Mouse (Mus musculus) limb, embryonic 14.5 days (tissue): ENCODE measurements around the gene Bpifb1. TPM values are rescaled to one million over a fixed set of nuclear protein-coding genes. Genes with fewer than 3 reads are reported as not detected.
"Not testable (repeated sequence)": the region's sequence is repeated elsewhere in the genome, so short reads cannot be mapped to it uniquely, and the experiment has no call there.

Source experiments
- ATAC-seq: fragments of 200-750 bp; cut with Nextera tagmentation; 2 replicates; pipeline ENCODE4 v1.8.0; 2017; ENCODE audit warnings: low read depth, moderate number of reproducible peaks, moderate TSS enrichment; ENCODE audit not compliant: low FRiP score
- DNase-seq: peaks from one replicate; pipeline ENCODE4 v3.0.0-alpha.2; 2015; ENCODE audit warnings: low spot score
- H3K27ac ChIP-seq: fragments of 300-500 bp; sonication (generic); replicated peaks from 2 replicates; pipeline ENCODE4 v1.5.1; 2014; ENCODE audit warnings: low read depth, mild to moderate bottlenecking, low read length, moderate library complexity, mixed read lengths
- H3K27me3 ChIP-seq: fragments of 300-500 bp; sonication (generic); 2 replicates; pipeline ENCODE4 v1.6.1; 2014; ENCODE audit warnings: low read length, mixed read lengths; ENCODE audit not compliant: control insufficient read depth, insufficient read depth
- H3K36me3 ChIP-seq: fragments of 300-500 bp; sonication (generic); 2 replicates; pipeline ENCODE4 v1.6.1; 2014; ENCODE audit warnings: mild to moderate bottlenecking, low read length, moderate library complexity, mixed read lengths; ENCODE audit not compliant: control insufficient read depth, insufficient read depth
- H3K4me1 ChIP-seq: fragments of 300-500 bp; sonication (generic); 2 replicates; pipeline ENCODE4 v1.6.1; 2014; ENCODE audit warnings: antibody characterized with exemption, low read length, mixed read lengths; ENCODE audit not compliant: control insufficient read depth, insufficient read depth
- H3K4me2 ChIP-seq: fragments of 300-500 bp; sonication (generic); replicated peaks from 2 replicates; pipeline ENCODE4 v1.6.1; 2014; ENCODE audit warnings: low read depth, mild to moderate bottlenecking, low read length, moderate library complexity; ENCODE audit not compliant: severe bottlenecking
- H3K4me3 ChIP-seq: fragments of 300-500 bp; sonication (generic); replicated peaks from 2 replicates; pipeline ENCODE4 v1.5.1; 2014; ENCODE audit warnings: low read length
- H3K9ac ChIP-seq: fragments of 300-500 bp; sonication (generic); 2 replicates; pipeline ENCODE4 v1.6.1; 2014; ENCODE audit warnings: mild to moderate bottlenecking, low read depth, low read length, moderate library complexity; ENCODE audit not compliant: severe bottlenecking
- H3K9me3 ChIP-seq: fragments of 300-500 bp; sonication (generic); 2 replicates; pipeline ENCODE4 v1.6.1; 2016; ENCODE audit warnings: low read length; ENCODE audit not compliant: control insufficient read depth
- POLR2A ChIP-seq: fragments of 200-500 bp; IDR thresholded peaks from 2 replicates; pipeline ENCODE4 v1.8.0; 2012; ENCODE audit warnings: inconsistent platforms, mild to moderate bottlenecking, moderate library complexity, borderline replicate concordance; ENCODE audit not compliant: insufficient read depth, insufficient read length; ENCODE audit errors: extremely low read depth
- WGBS: fragments of 180-500 bp; shearing (Covaris S2); extraction: QIAGEN DNeasy Blood & Tissue Kit; methylation state at CpG from one replicate; pipeline ENCODE4 v1.1.7; 2014; 5-methylcytosine and 5-hydroxymethylcytosine counted together
- polyA plus RNA-seq, 2 experiments: library from polyadenylated mRNA; depleted of rRNA in 1 of 2; stranded (reverse) in 1 of 2; unstranded in 1 of 2; fragments of >200 nt; fragmentation: Nextera tagmentation in 1 of 2; extraction: Ambion mirVana in 1 of 2; gene quantifications; 2 replicates each; pipeline versions ENCODE4 v1.2.1 to v1.2.3; 2012 to 2014

Bpifb1 gene
- polyA plus RNA-seq, 2 experiments = 0.26 TPM; not detected in 1

GRCm38 (mm10) chr2:154162307-154162706 lies 28.3 kb upstream of the Bpifb1 start, which contains the start of gene Bpifa5:
Bpifa5 (plus strand) TSS chr2:154162607.
- Histone ChIP-seq H3K4me2 (no peak within 1 kb of the TSS), H3K9ac (no peak within 1 kb of the TSS), H3K9me3 (no peaks in the 10 kb centered on the region), H3K36me3 (no peaks in the 10 kb centered on the region), H3K4me1 (no peaks in the 10 kb centered on the region), H3K27ac (no peak within 1 kb of the TSS), H3K4me3 (no peak within 1 kb of the TSS), H3K27me3 (no peaks in the 10 kb centered on the region)
- ATAC-seq (no peak), DNase-seq (no peak)
- 83% methylated on average over 8 of the region's 8 CpGs for WGBS
- no peak for TF ChIP-seq POLR2A

- no peak for TF ChIP-seq POLR2A
- no peaks in the 10 kb centered on the region for H3K9me3 ChIP-seq
- no peaks in the 10 kb centered on the region for H3K4me1 ChIP-seq
- WGBS = 87% methylated on average over 5 of the region's 5 CpGs
- H3K9ac ChIP-seq = no peak overlapping the region
- DNase-seq = no peak
- H3K4me2 ChIP-seq = no peak overlapping the region
- no peaks in the 10 kb centered on the region for H3K36me3 ChIP-seq
- ATAC-seq = no peak
- H3K4me3 ChIP-seq = no peak overlapping the region
- H3K27me3 ChIP-seq = no peaks in the 10 kb centered on the region
- no peak overlapping the region for H3K27ac ChIP-seq
These were observed 27.3 kb upstream of the Bpifb1 start for GRCm38 (mm10) chr2:154163306-154163705.

GRCm38 (mm10) chr2:154169172-154169571 lies 21.4 kb upstream of the Bpifb1 start:
- no peaks in the 10 kb centered on the region for H3K4me1 ChIP-seq
- DNase-seq (no peak), ATAC-seq (no peak)
- WGBS = 66% methylated on average over 3 of the region's 3 CpGs
- no peak for TF ChIP-seq POLR2A
- H3K27me3 ChIP-seq = no peaks in the 10 kb centered on the region
- H3K9ac ChIP-seq = no peak overlapping the region
- no peak overlapping the region for H3K4me3 ChIP-seq
- no peak overlapping the region for H3K27ac ChIP-seq
- H3K4me2 ChIP-seq = no peak overlapping the region
- H3K9me3 ChIP-seq = no peaks in the 10 kb centered on the region
- H3K36me3 ChIP-seq = no peaks in the 10 kb centered on the region

- no peak for TF ChIP-seq POLR2A
- Histone ChIP-seq H3K27ac (no peak overlapping the region), H3K4me1 (no peaks in the 10 kb centered on the region), H3K9ac (no peak overlapping the region), H3K9me3 (no peaks in the 10 kb centered on the region), H3K4me2 (no peak overlapping the region), H3K27me3 (no peaks in the 10 kb centered on the region), H3K4me3 (no peak overlapping the region), H3K36me3 (no peaks in the 10 kb centered on the region)
- DNase-seq (no peak), ATAC-seq (no peak)
- WGBS = 67% methylated on average over 6 of the region's 6 CpGs
These were observed 19.0 kb upstream of the Bpifb1 start for GRCm38 (mm10) chr2:154171621-154172020.

GRCm38 (mm10) chr2:154173313-154173712 lies 17.3 kb upstream of the Bpifb1 start:
- ATAC-seq (no peak), DNase-seq (peak; percentile 67)
- TF ChIP-seq POLR2A = no peak
- H3K9me3 ChIP-seq = no peaks in the 10 kb centered on the region
- H3K27ac ChIP-seq = no peak overlapping the region
- WGBS = 36% methylated on average over 1 of the region's 1 CpGs
- H3K27me3 ChIP-seq = no peaks in the 10 kb centered on the region
- no peak overlapping the region for H3K4me2 ChIP-seq
- no peak overlapping the region for H3K9ac ChIP-seq
- H3K36me3 ChIP-seq = no peaks in the 10 kb centered on the region
- H3K4me3 ChIP-seq = no peak overlapping the region
- H3K4me1 ChIP-seq = no peaks in the 10 kb centered on the region

- H3K36me3 ChIP-seq, ATAC-seq, DNase-seq, H3K4me1 ChIP-seq, H3K27me3 ChIP-seq, H3K27ac ChIP-seq, H3K9ac ChIP-seq, H3K4me3 ChIP-seq, H3K4me2 ChIP-seq, H3K9me3 ChIP-seq: not testable (repeated sequence)
- 79% methylated on average over 7 of the region's 7 CpGs for WGBS
These were observed 8.7 kb upstream of the Bpifb1 start for GRCm38 (mm10) chr2:154181900-154182299.

- not testable (repeated sequence) for H3K4me2 ChIP-seq, H3K27me3 ChIP-seq, ATAC-seq, H3K9me3 ChIP-seq, H3K9ac ChIP-seq, H3K27ac ChIP-seq, H3K4me1 ChIP-seq, H3K36me3 ChIP-seq, DNase-seq, H3K4me3 ChIP-seq
- WGBS = 79% methylated on average over 4 of the region's 4 CpGs
These were observed 7.6 kb upstream of the Bpifb1 start for GRCm38 (mm10) chr2:154183061-154183460.
